In the genomic region with DNA sequence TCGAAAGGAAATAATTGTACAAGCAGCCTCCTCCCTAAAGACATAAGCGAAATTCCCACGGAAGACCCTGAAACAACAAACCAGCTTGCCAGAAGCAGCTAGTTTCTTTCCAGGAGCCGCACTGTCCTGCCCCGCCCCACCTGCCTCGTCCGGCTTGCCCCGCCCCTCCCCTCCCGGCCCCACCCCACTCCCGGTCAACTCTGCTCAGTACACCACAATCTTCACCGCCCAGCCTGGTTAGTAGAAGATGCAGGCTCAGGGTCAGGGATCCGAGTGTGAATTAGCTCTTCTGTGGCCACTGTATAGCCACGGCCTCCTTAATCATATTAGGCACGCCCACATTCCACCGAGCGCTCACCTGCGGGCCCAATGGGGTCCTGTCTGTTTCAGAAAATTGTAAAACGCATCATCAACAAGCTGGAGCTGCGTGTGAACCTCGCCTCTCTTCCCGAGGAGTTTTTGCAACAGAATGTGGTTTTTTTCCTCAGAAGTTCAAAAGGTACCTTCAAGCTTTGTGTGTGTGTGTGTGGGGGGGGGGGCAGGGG, we compare ENCODE assay signal across 9 mouse cellular contexts. TPM values are rescaled to one million over a fixed set of nuclear protein-coding genes. Genes with fewer than 3 reads are reported as not detected.
DNase-seq lines count a peak whose midpoint lies in the region; ATAC-seq lines count a peak whose summit lies in the region.
"Had no signal": no experiment of that assay in that cellular context is flagged by ENCODE, and none has a peak within 500 bp of the region (broad histone marks: within the 10 kb centered on the region; RNA-seq: fewer than 3 reads in every experiment).

No protein-coding gene starts in this region.

- 13% methylated on average over 21 of the region's 21 CpGs for WGBS in intestine, embryonic 14.5 days

- no peaks in the 10 kb centered on the region for H3K36me3 ChIP-seq in intestine, embryonic 14.5 days (ENCODE audit: control insufficient read depth, insufficient read depth, low read length)

- DNase-seq in embryo, embryonic 10 days (ENCODE audit: low spot score), result peak; percentile 5
- DNase-seq in embryo, embryonic 9.5 days (ENCODE audit: extremely low spot score), result no peak
- DNase-seq in c-Kit-positive CD71-positive TER-119-negative erythroid progenitor cells, embryonic 14.5 days (ENCODE audit: low read depth), result peak; percentile 16
- DNase-seq in intestine, embryonic 14.5 days (ENCODE audit: low spot score), result peak; percentile 58
- no peak for DNase-seq in frontal cortex, postnatal 36 days (ENCODE audit: low spot score in 2 of 2)
- no peak for DNase-seq in cerebellum, adult 9-10 months
- DNase-seq in cerebellum, postnatal 36 days, result no peak

- H3K4me3 ChIP-seq in intestine, embryonic 14.5 days (ENCODE audit: low read depth, low read length), result peak overlapping the region; percentile 18

- no peaks in the 10 kb centered on the region for H3K4me1 ChIP-seq in intestine, embryonic 14.5 days (replicated peaks; ENCODE audit: control insufficient read depth, insufficient read depth, low read length)

- H3K27me3 ChIP-seq in intestine, embryonic 14.5 days (replicated peaks; ENCODE audit: control insufficient read depth, insufficient read depth, low read length), result no peaks in the 10 kb centered on the region

- H3K9ac ChIP-seq in intestine, embryonic 14.5 days (ENCODE audit: low read length), result 0 out of 2 replicates have a peak overlapping the region, but pooled peaks have one; percentile 7

- no peaks in the 10 kb centered on the region for H3K9me3 ChIP-seq in intestine, embryonic 14.5 days (ENCODE audit: control insufficient read depth, low read length)

- no peak overlapping the region for H3K27ac ChIP-seq in intestine, embryonic 14.5 days (ENCODE audit: low read depth)

- peak overlapping the region; percentile 51 for H3K4me2 ChIP-seq in intestine, embryonic 14.5 days (ENCODE audit: low read length)

- peak; percentile 65; the same call in 1 of the 2 replicates for ATAC-seq in intestine, embryonic 14.5 days (replicated peaks; ENCODE audit: low FRiP score, low TSS enrichment, low read depth)
- peak; percentile 58; the same call in 1 of the 2 replicates for ATAC-seq in megakaryocyte-erythroid progenitor cell, adult 5-6 weeks (replicated peaks; ENCODE audit: low FRiP score, low TSS enrichment, poor library complexity, severe bottlenecking)

RNA-seq across cellular contexts. Expression of gene Dnah10, which starts 4.8 kb away (rescaled TPM):
- polyA plus RNA-seq in intestine, embryonic 14.5 days (2014; fragmentation: Nextera tagmentation; extraction: Ambion mirVana), result 0.11 TPM in 2 replicates
- not detected in 2 replicates for total RNA-seq in megakaryocyte-erythroid progenitor cell, adult 5-6 weeks (2014; fragmentation: Nextera tagmentation)
- total RNA-seq in megakaryocyte-erythroid progenitor cell, adult 5-6 weeks (2017), result not detected in 2 replicates
- total RNA-seq: liver, adult 2 months had no signal
- polyA plus RNA-seq: liver, adult 2 months had no signal

Comparison
In these comparisons a context has a peak if more than half of its experiments do, and no peak if none do; other contexts are left out.
1. DNase-seq: peak in embryo, embryonic 10 days (single experiment), c-Kit-positive CD71-positive TER-119-negative erythroid progenitor cells, embryonic 14.5 days (single experiment) and intestine, embryonic 14.5 days (single experiment); none in embryo, embryonic 9.5 days (single experiment), frontal cortex, postnatal 36 days (0 of 2), cerebellum, adult 9-10 months (single experiment) and cerebellum, postnatal 36 days (0 of 2).